9 mouse cellular contexts compared by ENCODE assay signal in genomic region chr4:108387106-108387505, GRCm38 (mm10). TPM values are rescaled to one million over a fixed set of nuclear protein-coding genes. Genes with fewer than 3 reads are reported as not detected.
DNase-seq lines count a peak whose midpoint lies in the region; ATAC-seq and TF ChIP-seq lines count a peak whose summit lies in the region.
"Had no signal": no experiment of that assay in that cellular context is flagged by ENCODE, and none has a peak within 500 bp of the region (broad histone marks: within the 10 kb centered on the region; RNA-seq: fewer than 3 reads in every experiment).

No protein-coding gene starts in this region.

- H3K4me3 ChIP-seq in limb, embryonic 14.5 days (replicated peaks; ENCODE audit: low read length) = no peak overlapping the region
- H3K4me3 ChIP-seq in stomach, embryonic 15.5 days (replicated peaks) = peak overlapping the region; percentile 36

- peak overlapping the region; percentile 61 for H3K9ac ChIP-seq in limb, embryonic 14.5 days (ENCODE audit: low read depth, low read length, severe bottlenecking)
- no peak overlapping the region for H3K9ac ChIP-seq in stomach, embryonic 15.5 days

- no peaks in the 10 kb centered on the region for H3K36me3 ChIP-seq in limb, embryonic 14.5 days (ENCODE audit: control insufficient read depth, insufficient read depth, low read length)
- H3K36me3 ChIP-seq in stomach, embryonic 15.5 days = no peaks in the 10 kb centered on the region

- no peaks in the 10 kb centered on the region for H3K9me3 ChIP-seq in limb, embryonic 14.5 days (ENCODE audit: control insufficient read depth, low read length)
- H3K9me3 ChIP-seq in stomach, embryonic 15.5 days = no peaks in the 10 kb centered on the region

- no peak for TF ChIP-seq POLR2A in limb, embryonic 14.5 days (IDR thresholded peaks at IDR 0.05; ENCODE audit: borderline replicate concordance, extremely low read depth, insufficient read depth, insufficient read length)

- WGBS in limb, embryonic 14.5 days = 33% methylated on average over 4 of the region's 4 CpGs
- 40% methylated on average over 4 of the region's 4 CpGs for WGBS in stomach, embryonic 15.5 days

- H3K4me2 ChIP-seq in limb, embryonic 14.5 days (replicated peaks; ENCODE audit: low read depth, low read length, severe bottlenecking) = peak overlapping the region; percentile 82
- H3K4me2 ChIP-seq in stomach, embryonic 15.5 days = peak overlapping the region; percentile 64

- H3K4me1 ChIP-seq in limb, embryonic 14.5 days (ENCODE audit: control insufficient read depth, insufficient read depth, low read length) = peaks cover 16% of the 10 kb centered on the region
- H3K4me1 ChIP-seq in stomach, embryonic 15.5 days = no peaks in the 10 kb centered on the region; the same call in 1 of the 2 replicates

- ATAC-seq in limb, embryonic 14.5 days (ENCODE audit: low FRiP score, low read depth) = 0 out of 2 replicates have a peak, but pooled peaks have one; percentile 17
- ATAC-seq in stomach, embryonic 15.5 days (ENCODE audit: insufficient read depth, low FRiP score, low read depth) = peak; percentile 40; the same call in 1 of the 2 replicates

- H3K27ac ChIP-seq in limb, embryonic 14.5 days (replicated peaks; ENCODE audit: low read depth, low read length) = peak overlapping the region; percentile 82
- H3K27ac ChIP-seq in stomach, embryonic 15.5 days = peak overlapping the region; percentile 81; the same call in 1 of the 2 replicates

- peak; percentile 44 for DNase-seq in embryo, embryonic 10.5 days (ENCODE audit: low spot score)
- no peak for DNase-seq in embryo, embryonic 10 days (ENCODE audit: low spot score)
- DNase-seq in retina, embryonic 14.5 days (ENCODE audit: low spot score) = peak; percentile 7
- DNase-seq in retina, postnatal 1 day = no peak
- no peak for DNase-seq in limb, embryonic 14.5 days (ENCODE audit: low spot score)
- no peak for DNase-seq in layer of hippocampus, postnatal 14 days (ENCODE audit: low spot score in 2 of 2)
- DNase-seq in cerebellum, adult 11 months = no peak

- peaks cover 13% of the 10 kb centered on the region for H3K27me3 ChIP-seq in limb, embryonic 14.5 days (ENCODE audit: control insufficient read depth, insufficient read depth, low read length)
- peaks cover 4% of the 10 kb centered on the region for H3K27me3 ChIP-seq in stomach, embryonic 15.5 days (replicated peaks)

RNA-seq across cellular contexts. Expression of gene Shisal2a, which starts 4.0 kb away (rescaled TPM):
- 5.7 and 8.8 TPM in 2 replicates for polyA plus RNA-seq in limb, embryonic 14.5 days (2012; rRNA removed)
- 4.2 and 5.4 TPM in 2 replicates for polyA plus RNA-seq in limb, embryonic 14.5 days (2014; fragmentation: Nextera tagmentation; extraction: Ambion mirVana)
- 2.3 and 2.6 TPM in 2 replicates for polyA plus RNA-seq in stomach, embryonic 15.5 days (2015; fragmentation: Nextera tagmentation; extraction: Ambion mirVana)
- total RNA-seq in layer of hippocampus, postnatal 14 days (2021) = not detected
- polyA plus RNA-seq: spleen, adult 2 months had no signal

RNA-seq across cellular contexts. Expression of gene Gpx7, which starts 19.7 kb away (rescaled TPM):
- 92.8 and 98.8 TPM in 2 replicates for polyA plus RNA-seq in limb, embryonic 14.5 days (2012; rRNA removed)
- polyA plus RNA-seq in limb, embryonic 14.5 days (2014; fragmentation: Nextera tagmentation; extraction: Ambion mirVana) = 104 and 117 TPM in 2 replicates
- polyA plus RNA-seq in stomach, embryonic 15.5 days (2015; fragmentation: Nextera tagmentation; extraction: Ambion mirVana) = 53.9 and 54.6 TPM in 2 replicates
- 1 to 10 TPM; 7.4 to 8.0 TPM for total RNA-seq in layer of hippocampus, postnatal 14 days (2021)

RNA-seq across cellular contexts. Expression of gene Coa7, which starts 59.2 kb away (rescaled TPM):
- polyA plus RNA-seq in limb, embryonic 14.5 days (2012; rRNA removed) = 12.2 and 17.1 TPM in 2 replicates
- 39.0 and 44.4 TPM in 2 replicates for polyA plus RNA-seq in limb, embryonic 14.5 days (2014; fragmentation: Nextera tagmentation; extraction: Ambion mirVana)
- polyA plus RNA-seq in stomach, embryonic 15.5 days (2015; fragmentation: Nextera tagmentation; extraction: Ambion mirVana) = 45.3 and 53.9 TPM in 2 replicates
- 10 to 100 TPM; 29.7 to 33.4 TPM for total RNA-seq in layer of hippocampus, postnatal 14 days (2021)

Comparison
In these comparisons a context has a peak if more than half of its experiments do, and no peak if none do; other contexts are left out.
1. DNase-seq: peak in embryo, embryonic 10.5 days (single experiment) and retina, embryonic 14.5 days (single experiment); none in embryo, embryonic 10 days (single experiment), retina, postnatal 1 day (single experiment), limb, embryonic 14.5 days (single experiment), layer of hippocampus, postnatal 14 days (0 of 2) and cerebellum, adult 11 months (single experiment).